Mouse (Mus musculus): ENCODE measurements around the gene Astn2.

GRCm38 (mm10) chr4:66170787-66171186, 233.6 kb downstream of the Astn2 start:
- TF ChIP-seq CTCF (IDR thresholded peaks at IDR 0.05) (no peak), EP300 (IDR thresholded peaks at IDR 0.05) (no peak)
